Mouse (Mus musculus): Measurements from ENCODE around the gene Zdhhc6.

Gene Zdhhc6

GRCm38 (mm10) chr19:55300525-55300924, 15.3 kb downstream of the Zdhhc6 start:
- no peak for DNase-seq

- no peak for DNase-seq
These were observed 16.5 kb downstream of the Zdhhc6 start for GRCm38 (mm10) chr19:55299378-55299777.

- no peak for DNase-seq
These were observed 17.9 kb downstream of the Zdhhc6 start for GRCm38 (mm10) chr19:55297961-55298360.

GRCm38 (mm10) chr19:55297489-55297888, 18.3 kb downstream of the Zdhhc6 start:
- no peak for DNase-seq

- no peak for DNase-seq
These were observed 19.5 kb downstream of the Zdhhc6 start for GRCm38 (mm10) chr19:55296301-55296700.

- DNase-seq, result no peak
These were observed 20.3 kb downstream of the Zdhhc6 start for GRCm38 (mm10) chr19:55295556-55295955.

- no peak for DNase-seq
These were observed 20.8 kb downstream of the Zdhhc6 start for GRCm38 (mm10) chr19:55295075-55295474.

- no peak for DNase-seq
These were observed 22.7 kb downstream of the Zdhhc6 start for GRCm38 (mm10) chr19:55293175-55293574.

- no peak for DNase-seq
These were observed 23.5 kb downstream of the Zdhhc6 start for GRCm38 (mm10) chr19:55292210-55292850.

- no peak for DNase-seq
These were observed 25.1 kb downstream of the Zdhhc6 start for GRCm38 (mm10) chr19:55290621-55291270.

- DNase-seq, result no peak
These were observed 26.9 kb downstream of the Zdhhc6 start for GRCm38 (mm10) chr19:55288974-55289373.

- no peak for DNase-seq
These were observed 29.8 kb downstream of the Zdhhc6 start for GRCm38 (mm10) chr19:55286034-55286433.

- DNase-seq, result no peak
These were observed 31.7 kb downstream of the Zdhhc6 start for GRCm38 (mm10) chr19:55284093-55284492.

GRCm38 (mm10) chr19:55276770-55277169, 39.1 kb downstream of the Zdhhc6 start:
- no peak for DNase-seq

GRCm38 (mm10) chr19:55276100-55276499, 39.7 kb downstream of the Zdhhc6 start:
- DNase-seq, result no peak

GRCm38 (mm10) chr19:55273340-55273739, 42.5 kb downstream of the Zdhhc6 start:
- DNase-seq, result no peak

GRCm38 (mm10) chr19:55271448-55271847, 44.4 kb downstream of the Zdhhc6 start:
- no peak for DNase-seq

- DNase-seq, result no peak
These were observed 46.8 kb downstream of the Zdhhc6 start for GRCm38 (mm10) chr19:55269051-55269450.

GRCm38 (mm10) chr19:55268150-55268549, 47.7 kb downstream of the Zdhhc6 start:
- no peak for DNase-seq

- no peak for DNase-seq
These were observed 49.0 kb downstream of the Zdhhc6 start for GRCm38 (mm10) chr19:55266786-55267185.

GRCm38 (mm10) chr19:55265269-55265668, 50.6 kb downstream of the Zdhhc6 start:
- DNase-seq, result no peak

- no peak for DNase-seq
These were observed 55.2 kb downstream of the Zdhhc6 start for GRCm38 (mm10) chr19:55260389-55261184.

- no peak for DNase-seq
These were observed 57.3 kb downstream of the Zdhhc6 start for GRCm38 (mm10) chr19:55258514-55258913.
